Mouse (Mus musculus) heart, adult 2 months (tissue): Measurements from ENCODE around the gene Rhot2.

Experiments used
- CTCF ChIP-seq: fragments of 200-600 bp; IDR thresholded peaks from 2 replicates; pipeline ENCODE4 v1.8.1; 2022; ENCODE audit warnings: antibody characterized with exemption, mild to moderate bottlenecking, moderate library complexity
- POLR2A ChIP-seq: fragments of 200-500 bp; IDR thresholded peaks from 2 replicates; pipeline ENCODE4 v1.6.1; 2011; ENCODE audit warnings: mild to moderate bottlenecking, low read depth, low read length, control low read depth; ENCODE audit not compliant: insufficient read depth

GRCm38 (mm10) chr17:25864311-25864710 is 19.7 kb upstream of the Rhot2 start:
- no peak for TF ChIP-seq POLR2A
- no peak for TF ChIP-seq CTCF
